Mouse (Mus musculus): Measurements from ENCODE around the gene Gpr84.

DNA sequence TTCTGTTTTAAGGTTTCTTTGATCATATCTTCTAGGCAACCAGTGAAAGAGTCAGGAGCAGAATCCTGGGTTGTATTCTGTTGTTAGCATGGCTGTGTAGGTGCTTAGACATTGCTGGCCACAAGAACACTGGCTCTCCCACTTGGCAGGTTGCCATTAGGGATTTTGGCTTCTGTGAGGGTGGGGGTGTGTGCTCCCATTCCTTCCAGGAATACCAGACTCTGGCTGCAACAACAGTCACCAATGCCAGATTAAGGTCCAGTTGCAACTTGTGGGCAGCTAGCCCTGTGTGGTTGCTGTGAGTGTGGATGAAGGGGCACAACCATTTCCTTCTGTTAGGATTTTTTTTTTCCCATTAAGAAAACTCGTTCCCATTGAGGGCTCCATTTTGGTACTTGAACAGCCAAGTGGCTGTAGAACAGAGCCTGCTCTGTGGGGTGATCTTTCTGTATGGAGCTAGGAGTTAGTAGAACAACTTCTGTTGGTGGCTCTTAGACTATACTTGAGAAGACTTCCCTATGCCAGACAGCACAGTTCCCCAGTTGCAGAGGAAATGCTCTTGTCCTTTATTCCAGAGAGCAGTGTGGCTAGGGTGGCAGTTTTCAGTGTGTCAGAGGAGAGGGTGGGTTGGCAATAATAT lies 24.5 kb downstream of the Gpr84 start:
- TF ChIP-seq CTCF (IDR thresholded peaks at IDR 0.05; ENCODE audit: control insufficient read depth, insufficient read depth, insufficient replicate concordance, low read depth, low read length) (no peak), POLR2A (IDR thresholded peaks at IDR 0.05; ENCODE audit: control insufficient read depth, low read depth, low read length) (no peak)
